19 mouse cellular contexts compared by ENCODE assay signal in genomic region chr2:24460112-24460807, GRCm38 (mm10). TPM values are rescaled to one million over a fixed set of nuclear protein-coding genes. Genes with fewer than 3 reads are reported as not detected.
DNase-seq lines count a peak whose midpoint lies in the region; ATAC-seq and TF ChIP-seq lines count a peak whose summit lies in the region.
"Had no signal": no experiment of that assay in that cellular context is flagged by ENCODE, and none has a peak within 500 bp of the region (broad histone marks: within the 10 kb centered on the region; RNA-seq: fewer than 3 reads in every experiment).

No protein-coding gene starts in this region.

- TF ChIP-seq EP300 in stomach, postnatal 0 days (optimal IDR thresholded peaks at IDR 0.05) = no peak

- no peak overlapping the region for H3K4me3 ChIP-seq in lung, embryonic 15.5 days
- no peak overlapping the region for H3K4me3 ChIP-seq in intestine, postnatal 0 days (ENCODE audit: low read depth, low read length)
- no peak overlapping the region for H3K4me3 ChIP-seq in kidney, embryonic 16.5 days (ENCODE audit: low read length)
- no peak overlapping the region for H3K4me3 ChIP-seq in stomach, postnatal 0 days (ENCODE audit: low read depth, low read length)
- no peak overlapping the region for H3K4me3 ChIP-seq in midbrain, embryonic 15.5 days
- H3K4me3 ChIP-seq: hindbrain, embryonic 12.5 days had no signal

- no peaks in the 10 kb centered on the region for H3K36me3 ChIP-seq in lung, embryonic 15.5 days
- H3K36me3 ChIP-seq in intestine, postnatal 0 days (ENCODE audit: control insufficient read depth, insufficient read depth) = no peaks in the 10 kb centered on the region
- no peaks in the 10 kb centered on the region for H3K36me3 ChIP-seq in kidney, embryonic 16.5 days (ENCODE audit: insufficient read depth, low read length)
- no peaks in the 10 kb centered on the region for H3K36me3 ChIP-seq in stomach, postnatal 0 days (ENCODE audit: control insufficient read depth, insufficient read depth, low read length)
- no peaks in the 10 kb centered on the region for H3K36me3 ChIP-seq in midbrain, embryonic 15.5 days (replicated peaks)
- H3K36me3 ChIP-seq: G1E; hindbrain, embryonic 12.5 days had no signal

- ATAC-seq in lung, embryonic 15.5 days (ENCODE audit: borderline replicate concordance, extremely low read depth, low FRiP score, low TSS enrichment) = peak; percentile 31; the same call in 1 of the 2 replicates
- peak; percentile 64; the same call in 1 of the 2 replicates for ATAC-seq in intestine, postnatal 0 days
- no peak for ATAC-seq in kidney, embryonic 16.5 days (ENCODE audit: low FRiP score, low TSS enrichment)
- peak; percentile 72 for ATAC-seq in stomach, postnatal 0 days (ENCODE audit: low FRiP score, low TSS enrichment)
- ATAC-seq in midbrain, embryonic 15.5 days (replicated peaks) = no peak
- ATAC-seq: inflammation-experienced regulatory T-cells, adult 6 months had no signal

- no peak overlapping the region for H3K27ac ChIP-seq in lung, embryonic 15.5 days
- H3K27ac ChIP-seq in intestine, postnatal 0 days (ENCODE audit: low read depth, low read length) = no peak overlapping the region
- H3K27ac ChIP-seq in kidney, embryonic 16.5 days (ENCODE audit: low read length) = peak overlapping the region; percentile 59
- peak overlapping the region; percentile 53; the same call in 1 of the 2 replicates for H3K27ac ChIP-seq in stomach, postnatal 0 days (replicated peaks)
- no peak overlapping the region for H3K27ac ChIP-seq in midbrain, embryonic 15.5 days
- H3K27ac ChIP-seq: hindbrain, embryonic 12.5 days; macrophage had no signal

- H3K4me1 ChIP-seq in lung, embryonic 15.5 days = no peaks in the 10 kb centered on the region
- peaks cover 10% of the 10 kb centered on the region; the same call in 1 of the 2 replicates for H3K4me1 ChIP-seq in intestine, postnatal 0 days (replicated peaks; ENCODE audit: control insufficient read depth, insufficient read depth, low read length)
- peaks cover 52% of the 10 kb centered on the region for H3K4me1 ChIP-seq in kidney, embryonic 16.5 days (ENCODE audit: insufficient read depth, low read length)
- 0 out of 2 replicates have a peak, but pooled peaks cover 4% of the 10 kb centered on the region for H3K4me1 ChIP-seq in stomach, postnatal 0 days (replicated peaks; ENCODE audit: control insufficient read depth, insufficient read depth)
- H3K4me1 ChIP-seq in midbrain, embryonic 15.5 days = no peaks in the 10 kb centered on the region
- H3K4me1 ChIP-seq: hindbrain, embryonic 12.5 days had no signal

- H3K9me3 ChIP-seq in lung, embryonic 15.5 days = no peaks in the 10 kb centered on the region
- no peaks in the 10 kb centered on the region for H3K9me3 ChIP-seq in intestine, postnatal 0 days (ENCODE audit: control insufficient read depth)
- no peaks in the 10 kb centered on the region for H3K9me3 ChIP-seq in kidney, embryonic 16.5 days (ENCODE audit: low read length)
- no peaks in the 10 kb centered on the region for H3K9me3 ChIP-seq in stomach, postnatal 0 days (ENCODE audit: control insufficient read depth, low read length)
- H3K9me3 ChIP-seq in midbrain, embryonic 15.5 days = no peaks in the 10 kb centered on the region
- H3K9me3 ChIP-seq: G1E; hindbrain, embryonic 12.5 days had no signal

- WGBS in lung, embryonic 15.5 days = 14% methylated on average over 9 of the region's 9 CpGs
- WGBS in intestine, postnatal 0 days = 11% methylated on average over 9 of the region's 9 CpGs
- WGBS in kidney, embryonic 16.5 days = 39% methylated on average over 9 of the region's 9 CpGs
- 9% methylated on average over 9 of the region's 9 CpGs for WGBS in stomach, postnatal 0 days
- WGBS in midbrain, embryonic 15.5 days = 42% methylated on average over 9 of the region's 9 CpGs

- no peak for TF ChIP-seq CTCF in intestine, postnatal 0 days (IDR thresholded peaks at IDR 0.05; ENCODE audit: low read depth)
- no peak for TF ChIP-seq CTCF in stomach, postnatal 0 days (IDR thresholded peaks at IDR 0.05; ENCODE audit: low read depth)

- no peak overlapping the region for H3K4me2 ChIP-seq in lung, embryonic 15.5 days
- H3K4me2 ChIP-seq in intestine, postnatal 0 days (replicated peaks; ENCODE audit: low read depth) = peak overlapping the region; percentile 45
- no peak overlapping the region for H3K4me2 ChIP-seq in kidney, embryonic 16.5 days (replicated peaks; ENCODE audit: low read depth, low read length)
- peak overlapping the region; percentile 25; the same call in 1 of the 2 replicates for H3K4me2 ChIP-seq in stomach, postnatal 0 days (replicated peaks; ENCODE audit: low read depth)
- H3K4me2 ChIP-seq in midbrain, embryonic 15.5 days = no peak overlapping the region
- H3K4me2 ChIP-seq: hindbrain, embryonic 12.5 days; midbrain, embryonic 11.5 days had no signal

- no peak for DNase-seq in lung, adult 18-20 months
- no peak for DNase-seq in stomach, postnatal 0 days (ENCODE audit: low spot score)
- no peak for DNase-seq in ovary, adult 18-20 months (ENCODE audit: low spot score)
- DNase-seq: cerebellum, adult 9-11 months; gastrocnemius, postnatal 25 days; right cerebral cortex, postnatal 4 days; thymus, postnatal 14 days had no signal

- H3K27me3 ChIP-seq in lung, embryonic 15.5 days = no peaks in the 10 kb centered on the region
- no peaks in the 10 kb centered on the region for H3K27me3 ChIP-seq in intestine, postnatal 0 days (replicated peaks; ENCODE audit: control insufficient read depth, insufficient read depth, low read length)
- no peaks in the 10 kb centered on the region for H3K27me3 ChIP-seq in kidney, embryonic 16.5 days (ENCODE audit: insufficient read depth, low read length)
- no peaks in the 10 kb centered on the region for H3K27me3 ChIP-seq in stomach, postnatal 0 days (ENCODE audit: control insufficient read depth, insufficient read depth, low read length)
- H3K27me3 ChIP-seq in midbrain, embryonic 15.5 days (replicated peaks) = no peaks in the 10 kb centered on the region
- H3K27me3 ChIP-seq: hindbrain, embryonic 12.5 days had no signal

- H3K9ac ChIP-seq in lung, embryonic 15.5 days = no peak overlapping the region
- peak overlapping the region; percentile 17; the same call in 1 of the 2 replicates for H3K9ac ChIP-seq in intestine, postnatal 0 days (ENCODE audit: low read depth, low read length)
- no peak overlapping the region for H3K9ac ChIP-seq in kidney, embryonic 16.5 days (replicated peaks; ENCODE audit: low read length)
- H3K9ac ChIP-seq in stomach, postnatal 0 days (ENCODE audit: low read length) = no peak overlapping the region
- no peak overlapping the region for H3K9ac ChIP-seq in midbrain, embryonic 15.5 days
- H3K9ac ChIP-seq: hindbrain, embryonic 12.5 days had no signal

RNA-seq across cellular contexts. Expression of gene Pax8, which starts 15.1 kb away (rescaled TPM):
- polyA plus RNA-seq in lung, embryonic 15.5 days (2015; fragmentation: Nextera tagmentation; extraction: Ambion mirVana) = 0.22 TPM in 1 of 2 replicates, not detected in the other
- 0.52 and 0.64 TPM in 2 replicates for polyA plus RNA-seq in intestine, postnatal 0 days (2015; fragmentation: Nextera tagmentation; extraction: Ambion mirVana)
- polyA plus RNA-seq in kidney, embryonic 16.5 days (2015; fragmentation: Nextera tagmentation; extraction: Ambion mirVana) = 134 and 160 TPM in 2 replicates
- 0.08 and 0.15 TPM in 2 replicates for polyA plus RNA-seq in stomach, postnatal 0 days (2015; fragmentation: Nextera tagmentation; extraction: Ambion mirVana)
- polyA plus RNA-seq in midbrain, embryonic 15.5 days (2015; fragmentation: Nextera tagmentation; extraction: Ambion mirVana) = 3.3 and 3.6 TPM in 2 replicates
- polyA plus RNA-seq: frontal cortex, adult 2 months; G1E; heart, postnatal 0 days; inflammation-experienced regulatory T-cells, adult 6 months; limb, embryonic 14.5 days; macrophage had no signal

Comparison
In these comparisons a context has a peak if more than half of its experiments do, and no peak if none do; other contexts are left out.
1. ATAC-seq: peak in lung, embryonic 15.5 days (single experiment), intestine, postnatal 0 days (single experiment) and stomach, postnatal 0 days (single experiment); none in kidney, embryonic 16.5 days (single experiment) and midbrain, embryonic 15.5 days (single experiment).
2. H3K27ac ChIP-seq: peak in kidney, embryonic 16.5 days (single experiment) and stomach, postnatal 0 days (single experiment); none in lung, embryonic 15.5 days (single experiment), intestine, postnatal 0 days (single experiment) and midbrain, embryonic 15.5 days (single experiment).
3. H3K4me2 ChIP-seq: peak in intestine, postnatal 0 days (single experiment) and stomach, postnatal 0 days (single experiment); none in lung, embryonic 15.5 days (single experiment), kidney, embryonic 16.5 days (single experiment) and midbrain, embryonic 15.5 days (single experiment).
4. RNA of gene Pax8, which starts 15.1 kb away (polyA plus RNA-seq): 134 to 160 TPM in kidney, embryonic 16.5 days; 3.3 to 3.6 TPM in midbrain, embryonic 15.5 days, 0.52 to 0.64 TPM in intestine, postnatal 0 days, 0.22 TPM in lung, embryonic 15.5 days and 0.08 to 0.15 TPM in stomach, postnatal 0 days; every median in the first group is over 10 times any median in the second.